ENCODE assay signal across 20 mouse cellular contexts in the genomic region with DNA sequence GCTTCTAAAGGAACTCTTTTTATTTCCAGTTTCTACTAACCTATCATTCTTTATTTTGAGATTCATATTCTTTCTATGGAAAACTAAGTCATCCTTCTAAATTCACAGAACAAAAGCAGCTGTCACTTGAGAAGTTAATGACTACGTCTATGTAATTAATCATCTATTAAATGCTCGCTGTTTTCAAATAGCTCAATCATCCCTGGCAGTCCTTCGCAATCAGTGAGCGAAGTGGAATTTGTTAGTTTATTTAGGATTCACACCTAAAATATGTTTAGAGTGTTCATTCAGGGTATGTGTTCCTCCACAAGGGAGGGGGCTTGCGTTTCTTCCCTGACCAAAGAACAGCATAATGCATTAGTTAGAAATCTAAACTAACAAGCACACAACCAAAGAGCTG.
DNase-seq lines count a peak whose midpoint lies in the region; ATAC-seq and TF ChIP-seq lines count a peak whose summit lies in the region.
"Had no signal": no experiment of that assay in that cellular context is flagged by ENCODE, and none has a peak within 500 bp of the region (broad histone marks: within the 10 kb centered on the region; RNA-seq: fewer than 3 reads in every experiment).

No protein-coding gene starts in this region.

- no peaks in the 10 kb centered on the region for H3K9me3 ChIP-seq in forebrain, embryonic 14.5 days (replicated peaks; ENCODE audit: control insufficient read depth, low read length)
- H3K9me3 ChIP-seq in forebrain, embryonic 10.5 days = no peaks in the 10 kb centered on the region
- H3K9me3 ChIP-seq in hindbrain, embryonic 11.5 days (ENCODE audit: control insufficient read depth, low read length) = no peaks in the 10 kb centered on the region
- no peaks in the 10 kb centered on the region for H3K9me3 ChIP-seq in hindbrain, embryonic 16.5 days (ENCODE audit: control insufficient read depth, low read length)
- H3K9me3 ChIP-seq in forebrain, postnatal 0 days (ENCODE audit: low read length) = no peaks in the 10 kb centered on the region
- H3K9me3 ChIP-seq: embryonic facial prominence, embryonic 10.5 days; embryonic facial prominence, embryonic 12.5 days had no signal

- TF ChIP-seq CTCF in brain, embryonic 14.5 days (IDR thresholded peaks at IDR 0.05; ENCODE audit: borderline replicate concordance, extremely low read depth, insufficient read depth, insufficient read length) = no peak
- no peak for TF ChIP-seq CTCF in forebrain, postnatal 0 days (IDR thresholded peaks at IDR 0.05; ENCODE audit: low read depth)

- no peak overlapping the region for H3K4me2 ChIP-seq in forebrain, embryonic 14.5 days (ENCODE audit: low read length)
- no peak overlapping the region for H3K4me2 ChIP-seq in hindbrain, embryonic 11.5 days (replicated peaks; ENCODE audit: low read depth, low read length)
- H3K4me2 ChIP-seq in hindbrain, embryonic 16.5 days (ENCODE audit: low read length) = no peak overlapping the region
- no peak overlapping the region; the same call in 1 of the 2 replicates for H3K4me2 ChIP-seq in forebrain, postnatal 0 days (ENCODE audit: low read depth)
- H3K4me2 ChIP-seq: embryonic facial prominence, embryonic 12.5 days had no signal

- H3K9ac ChIP-seq in forebrain, embryonic 14.5 days (ENCODE audit: low read length) = no peak overlapping the region
- no peak overlapping the region for H3K9ac ChIP-seq in hindbrain, embryonic 11.5 days (ENCODE audit: low read depth, low read length)
- H3K9ac ChIP-seq in hindbrain, embryonic 16.5 days (ENCODE audit: low read depth, low read length) = no peak overlapping the region
- no peak overlapping the region for H3K9ac ChIP-seq in forebrain, postnatal 0 days
- H3K9ac ChIP-seq: embryonic facial prominence, embryonic 12.5 days had no signal

- peaks cover 4% of the 10 kb centered on the region; the same call in 1 of the 2 replicates for H3K4me1 ChIP-seq in forebrain, embryonic 14.5 days (ENCODE audit: control insufficient read depth, insufficient read depth, low read length)
- peaks cover 10% of the 10 kb centered on the region for H3K4me1 ChIP-seq in forebrain, embryonic 10.5 days
- H3K4me1 ChIP-seq in hindbrain, embryonic 11.5 days (replicated peaks; ENCODE audit: control insufficient read depth, insufficient read depth, low read length) = no peaks in the 10 kb centered on the region
- no peaks in the 10 kb centered on the region for H3K4me1 ChIP-seq in hindbrain, embryonic 16.5 days (ENCODE audit: control insufficient read depth, insufficient read depth, low read depth, low read length)
- peaks cover 14% of the 10 kb centered on the region; the same call in 1 of the 2 replicates for H3K4me1 ChIP-seq in forebrain, postnatal 0 days (ENCODE audit: insufficient read depth)
- H3K4me1 ChIP-seq: embryonic facial prominence, embryonic 12.5 days had no signal

- H3K4me3 ChIP-seq in forebrain, embryonic 14.5 days (ENCODE audit: low read depth, low read length) = no peak overlapping the region
- no peak overlapping the region for H3K4me3 ChIP-seq in forebrain, embryonic 10.5 days
- no peak overlapping the region for H3K4me3 ChIP-seq in hindbrain, embryonic 11.5 days (ENCODE audit: low read depth, low read length)
- H3K4me3 ChIP-seq in hindbrain, embryonic 16.5 days (ENCODE audit: low read length) = no peak overlapping the region
- no peak overlapping the region for H3K4me3 ChIP-seq in forebrain, postnatal 0 days (ENCODE audit: low read depth, low read length)
- H3K4me3 ChIP-seq: embryonic facial prominence, embryonic 10.5 days; embryonic facial prominence, embryonic 12.5 days had no signal

- H3K36me3 ChIP-seq in forebrain, embryonic 14.5 days (ENCODE audit: control insufficient read depth, insufficient read depth, low read length) = no peaks in the 10 kb centered on the region
- H3K36me3 ChIP-seq in forebrain, embryonic 10.5 days (replicated peaks) = peaks cover 5% of the 10 kb centered on the region; the same call in 1 of the 2 replicates
- H3K36me3 ChIP-seq in hindbrain, embryonic 11.5 days (ENCODE audit: control insufficient read depth, insufficient read depth, low read length) = no peaks in the 10 kb centered on the region
- no peaks in the 10 kb centered on the region for H3K36me3 ChIP-seq in hindbrain, embryonic 16.5 days (ENCODE audit: control insufficient read depth, insufficient read depth, low read length)
- no peaks in the 10 kb centered on the region for H3K36me3 ChIP-seq in forebrain, postnatal 0 days (ENCODE audit: insufficient read depth)

- DNase-seq in forebrain, embryonic 14.5 days (ENCODE audit: low spot score) = peak; percentile 64
- no peak for DNase-seq in forebrain, embryonic 10.5 days (ENCODE audit: extremely low spot score, low spot score)
- no peak for DNase-seq in hindbrain, embryonic 11.5 days (ENCODE audit: low spot score)
- DNase-seq in brain, embryonic 14.5 days (ENCODE audit: low read depth) = peak; percentile 66
- DNase-seq in forebrain, postnatal 0 days = no peak
- no peak for DNase-seq in kidney, postnatal 25 days
- no peak for DNase-seq in adrenal gland, adult (ENCODE audit: inconsistent age in 2 of 2, low spot score in 1 of 2)
- DNase-seq: adrenal gland, adult 2 months; adrenal gland, postnatal 10 days; adrenal gland, postnatal 25 days; cerebellum, adult 11-12 months; cerebellum, adult 2 months; cerebellum, adult 9-10 months; cerebellum, postnatal 10 days; cerebellum, postnatal 25 days had no signal

- ATAC-seq in forebrain, embryonic 14.5 days = peak; percentile 62
- ATAC-seq in hindbrain, embryonic 11.5 days (ENCODE audit: low FRiP score) = 0 out of 2 replicates have a peak, but pooled peaks have one; percentile 14
- no peak; the same call in 1 of the 2 replicates for ATAC-seq in hindbrain, embryonic 16.5 days
- peak; percentile 21; the same call in 1 of the 2 replicates for ATAC-seq in forebrain, postnatal 0 days
- ATAC-seq: activated CD4-positive, CD25-positive, alpha-beta regulatory T cell, adult 4 months; Patski had no signal

- TF ChIP-seq POLR2A in brain, embryonic 14.5 days (IDR thresholded peaks at IDR 0.05; ENCODE audit: borderline replicate concordance, extremely low read depth, insufficient read depth, insufficient read length, poor library complexity, severe bottlenecking) = no peak

- WGBS in forebrain, embryonic 14.5 days = 14% methylated on average over 5 of the region's 5 CpGs
- WGBS in forebrain, embryonic 10.5 days = 86% methylated on average over 5 of the region's 5 CpGs
- WGBS in hindbrain, embryonic 11.5 days = 59% methylated on average over 5 of the region's 5 CpGs
- WGBS in hindbrain, embryonic 16.5 days = 48% methylated on average over 5 of the region's 5 CpGs
- 22% methylated on average over 5 of the region's 5 CpGs for WGBS in forebrain, postnatal 0 days

- H3K27ac ChIP-seq in forebrain, embryonic 14.5 days (ENCODE audit: low read depth, low read length) = no peak overlapping the region
- no peak overlapping the region for H3K27ac ChIP-seq in forebrain, embryonic 10.5 days
- no peak overlapping the region for H3K27ac ChIP-seq in hindbrain, embryonic 11.5 days (ENCODE audit: low read depth, low read length)
- no peak overlapping the region for H3K27ac ChIP-seq in hindbrain, embryonic 16.5 days (ENCODE audit: low read depth, low read length)
- no peak overlapping the region for H3K27ac ChIP-seq in forebrain, postnatal 0 days (ENCODE audit: low read depth, low read length)
- H3K27ac ChIP-seq: embryonic facial prominence, embryonic 10.5 days; embryonic facial prominence, embryonic 12.5 days had no signal

- H3K27me3 ChIP-seq in forebrain, embryonic 14.5 days (replicated peaks; ENCODE audit: control insufficient read depth, insufficient read depth, low read length) = no peaks in the 10 kb centered on the region
- no peaks in the 10 kb centered on the region for H3K27me3 ChIP-seq in forebrain, embryonic 10.5 days (ENCODE audit: poor library complexity, severe bottlenecking)
- H3K27me3 ChIP-seq in hindbrain, embryonic 11.5 days (ENCODE audit: control insufficient read depth, insufficient read depth, low read length) = no peaks in the 10 kb centered on the region
- H3K27me3 ChIP-seq in hindbrain, embryonic 16.5 days (replicated peaks; ENCODE audit: control insufficient read depth, insufficient read depth, low read length) = no peaks in the 10 kb centered on the region
- H3K27me3 ChIP-seq in forebrain, postnatal 0 days (ENCODE audit: insufficient read depth, low read length) = peaks cover 3% of the 10 kb centered on the region; the same call in 1 of the 2 replicates
- H3K27me3 ChIP-seq: embryonic facial prominence, embryonic 12.5 days; Patski had no signal

Comparison
In these comparisons a context has a peak if more than half of its experiments do, and no peak if none do; other contexts are left out.
1. DNase-seq: peak in forebrain, embryonic 14.5 days (single experiment) and brain, embryonic 14.5 days (single experiment); none in forebrain, embryonic 10.5 days (single experiment), hindbrain, embryonic 11.5 days (single experiment), forebrain, postnatal 0 days (single experiment), kidney, postnatal 25 days (0 of 2) and adrenal gland, adult (0 of 2).